14 mouse cellular contexts compared by ENCODE assay signal in the genomic region with DNA sequence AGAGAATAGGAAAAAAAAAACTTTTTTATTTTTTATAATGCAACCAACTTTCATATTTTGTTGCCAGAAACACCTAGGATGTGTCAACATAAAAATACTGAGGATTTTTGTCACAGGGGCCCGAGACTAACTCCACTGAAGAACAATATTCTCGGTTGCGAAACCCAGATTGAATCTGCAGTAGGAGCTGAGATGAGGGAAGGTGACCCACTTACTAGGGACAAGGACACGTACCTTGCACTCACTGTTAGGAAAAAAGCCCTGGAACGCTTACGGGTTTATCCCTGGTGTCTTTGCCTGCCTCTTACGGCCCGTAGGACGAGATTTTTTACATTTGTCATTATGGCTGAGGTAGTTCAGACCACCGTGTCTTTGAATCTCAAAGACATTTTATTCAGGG.
"Had no signal": no experiment of that assay in that cellular context is flagged by ENCODE, and none has a peak within 500 bp of the region (broad histone marks: within the 10 kb centered on the region; RNA-seq: fewer than 3 reads in every experiment).

No protein-coding gene starts in this region.

- ATAC-seq: midbrain, embryonic 13.5 days; midbrain, embryonic 15.5 days had no signal

- H3K27me3 ChIP-seq: megakaryocyte, embryonic 14.5 days; midbrain, embryonic 13.5 days; midbrain, embryonic 15.5 days; neural tube, embryonic 12.5 days; stomach, embryonic 15.5 days had no signal

- H3K4me3 ChIP-seq: megakaryocyte, embryonic 14.5 days; midbrain, embryonic 13.5 days; midbrain, embryonic 15.5 days; neural tube, embryonic 12.5 days; stomach, embryonic 15.5 days had no signal

- H3K9ac ChIP-seq: lung, embryonic 14.5 days; midbrain, embryonic 13.5 days; midbrain, embryonic 15.5 days; neural tube, embryonic 12.5 days; stomach, embryonic 15.5 days had no signal

- H3K36me3 ChIP-seq: midbrain, embryonic 13.5 days; midbrain, embryonic 15.5 days; neural tube, embryonic 12.5 days; stomach, embryonic 15.5 days had no signal

- H3K4me2 ChIP-seq: lung, embryonic 14.5 days; midbrain, embryonic 11.5 days; midbrain, embryonic 13.5 days; midbrain, embryonic 15.5 days; neural tube, embryonic 12.5 days; stomach, embryonic 15.5 days had no signal

- H3K27ac ChIP-seq: macrophage; midbrain, embryonic 13.5 days; midbrain, embryonic 15.5 days; neural tube, embryonic 12.5 days; stomach, embryonic 15.5 days; stomach, postnatal 0 days had no signal

- DNase-seq: lung, embryonic 14.5 days; lung, postnatal 14 days; right cerebral cortex, postnatal 14 days; thymus, adult 2 months; thymus, postnatal 25 days; thymus, postnatal 4 days had no signal

- H3K9me3 ChIP-seq: megakaryocyte, embryonic 14.5 days; midbrain, embryonic 13.5 days; midbrain, embryonic 15.5 days; neural tube, embryonic 12.5 days; stomach, embryonic 15.5 days had no signal
